Mouse (Mus musculus) adrenal gland, adult 2 months (tissue): ENCODE results near the gene Cntn1. TPM values are rescaled to one million over a fixed set of nuclear protein-coding genes. Genes with fewer than 3 reads are reported as not detected.
A peak's percentile ranks its signal among the peaks of the same experiment; 100 is the strongest.

Source experiments
- DNase-seq: peaks from one replicate; pipeline ENCODE4 v3.0.0; 2021
- polyA plus RNA-seq: library from polyadenylated mRNA; depleted of rRNA; stranded (reverse); fragments of >200 nt; gene quantifications from 2 replicates; pipeline ENCODE4 v1.2.3, GENCODE M21; 2012
- total RNA-seq, 2 experiments: library from RNA; stranded (reverse); gene quantifications; 2 replicates each; pipeline ENCODE4 v1.2.3; 2021

Cntn1 gene
- total and polyA plus RNA-seq, 3 experiments: 0.21 to 4.1 (median 2.7) TPM

DNA sequence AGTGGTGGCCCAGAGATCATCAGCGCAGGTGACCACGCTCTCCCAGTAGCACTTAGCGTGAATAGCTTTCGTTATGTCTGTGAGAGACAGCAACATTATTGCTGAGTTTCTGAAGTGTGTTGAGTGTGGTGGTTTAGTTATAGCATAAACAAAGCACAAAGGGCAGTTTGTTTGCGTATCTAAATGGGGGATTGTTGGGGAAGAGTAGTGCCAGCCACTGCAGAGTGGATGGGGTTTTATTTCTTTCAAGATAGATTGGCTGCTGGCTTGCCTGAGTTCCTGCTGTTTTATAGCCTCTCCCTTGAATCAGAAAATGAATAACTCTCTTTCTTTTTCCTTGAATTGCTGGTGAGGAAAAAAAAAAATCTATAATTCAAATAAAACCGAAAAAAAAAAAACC lies 86.1 kb downstream of the Cntn1 start:
- no peak for DNase-seq

DNA sequence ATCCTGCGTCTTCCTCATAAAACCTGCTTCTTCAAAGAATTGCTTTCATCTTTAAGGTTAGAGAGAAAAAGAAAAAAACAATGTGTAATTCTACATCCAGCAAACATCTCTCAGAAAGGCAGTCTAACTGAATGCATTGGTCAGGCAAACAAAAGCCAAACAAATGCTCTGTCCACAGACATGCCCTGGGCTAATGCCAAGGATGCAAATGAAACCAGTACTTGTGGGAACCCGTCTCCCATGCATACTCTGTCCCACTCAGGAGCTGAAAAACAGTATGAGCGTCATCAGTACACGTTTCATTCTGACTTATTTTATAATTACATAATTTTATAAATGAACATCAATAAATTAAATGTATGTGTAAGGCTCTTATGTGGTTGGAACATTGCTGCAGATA lies 91.0 kb downstream of the Cntn1 start:
- DNase-seq: no peak

DNA sequence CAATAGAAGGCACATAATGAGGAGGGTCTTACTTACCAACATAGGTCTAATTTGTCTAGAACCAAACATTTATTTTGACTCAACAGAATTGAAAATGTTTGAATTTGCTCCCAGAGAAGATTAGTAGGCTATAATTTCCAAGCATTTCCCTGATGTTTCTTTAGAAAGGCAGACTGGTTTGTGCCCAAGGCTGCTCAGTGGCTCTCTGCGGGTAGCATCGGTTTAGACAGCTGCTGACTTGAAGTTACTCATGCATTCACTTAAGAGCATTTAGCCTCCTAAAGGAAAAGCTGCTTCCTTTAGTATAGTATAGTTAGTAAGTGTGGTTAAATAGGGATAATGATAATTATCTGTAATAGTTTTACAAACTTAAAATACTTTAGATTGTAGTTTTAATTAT lies 104.0 kb downstream of the Cntn1 start:
- DNase-seq: no peak

DNA sequence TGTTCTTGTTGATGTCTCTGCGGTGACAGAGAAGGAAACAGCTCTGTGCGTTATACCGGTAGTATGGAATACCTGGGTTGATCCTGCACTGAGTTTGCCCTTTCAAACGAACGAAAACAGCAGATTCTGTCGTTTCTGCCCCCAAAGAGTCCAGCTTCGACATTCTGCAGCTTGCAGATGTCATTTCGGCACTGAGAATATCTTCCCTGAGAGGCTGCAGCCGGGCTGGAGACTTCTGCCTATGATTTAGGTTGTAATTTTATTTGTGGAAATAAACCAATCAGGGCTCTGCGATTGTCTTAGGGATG lies 109.8 kb downstream of the Cntn1 start:
- DNase-seq: no peak

DNA sequence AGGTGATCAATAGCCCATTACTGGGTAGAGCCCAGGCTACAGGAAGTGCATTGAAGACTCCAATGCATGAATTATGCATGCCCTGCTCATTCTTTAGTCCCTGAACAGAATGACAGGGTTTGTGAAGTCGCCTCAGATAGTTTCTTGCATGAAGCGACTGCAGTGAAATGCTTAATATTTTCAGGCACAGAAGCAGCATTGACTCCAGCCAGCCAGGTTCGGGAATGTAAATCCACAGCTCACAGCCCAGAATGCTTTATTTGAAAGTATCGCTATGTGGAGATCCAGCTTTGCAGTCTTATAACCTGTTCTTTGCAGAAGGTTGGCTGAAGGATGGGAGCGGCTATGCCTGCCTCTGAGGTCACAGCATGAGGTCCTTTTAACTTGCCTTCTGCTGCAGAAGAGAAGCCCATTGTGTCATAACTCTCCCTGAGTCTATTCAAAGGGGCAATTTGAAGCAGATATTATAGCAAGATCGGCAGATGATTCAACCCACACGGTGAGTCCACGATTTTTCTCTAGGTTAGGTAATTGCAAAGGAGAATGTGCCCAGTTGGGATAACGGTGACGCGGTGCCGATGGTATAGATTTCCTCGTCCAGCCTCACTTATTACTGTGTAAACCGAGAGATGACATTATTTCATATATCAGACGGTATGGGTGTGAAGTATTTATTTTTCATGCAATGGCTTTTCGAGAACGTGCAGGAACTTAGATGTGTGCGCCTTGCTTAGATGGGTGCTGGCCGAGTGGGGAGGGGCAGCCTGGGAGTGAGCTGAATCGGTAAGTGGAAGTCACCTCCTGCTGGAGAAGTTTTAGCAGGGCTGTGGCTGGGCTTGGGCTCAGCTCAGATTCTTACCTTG lies 110.4 kb downstream of the Cntn1 start:
- peak; percentile 7 for DNase-seq

- DNase-seq: no peak
Measured at GRCm38 (mm10) chr15:92162835-92163234, 111.9 kb downstream of the Cntn1 start.

- DNase-seq: peak; percentile 4
Measured at GRCm38 (mm10) chr15:92164127-92164526, 113.2 kb downstream of the Cntn1 start.

GRCm38 (mm10) chr15:92166266-92166665 lies 115.3 kb downstream of the Cntn1 start:
- no peak for DNase-seq

- no peak for DNase-seq
Measured at GRCm38 (mm10) chr15:92175739-92176138, 124.8 kb downstream of the Cntn1 start.

DNA sequence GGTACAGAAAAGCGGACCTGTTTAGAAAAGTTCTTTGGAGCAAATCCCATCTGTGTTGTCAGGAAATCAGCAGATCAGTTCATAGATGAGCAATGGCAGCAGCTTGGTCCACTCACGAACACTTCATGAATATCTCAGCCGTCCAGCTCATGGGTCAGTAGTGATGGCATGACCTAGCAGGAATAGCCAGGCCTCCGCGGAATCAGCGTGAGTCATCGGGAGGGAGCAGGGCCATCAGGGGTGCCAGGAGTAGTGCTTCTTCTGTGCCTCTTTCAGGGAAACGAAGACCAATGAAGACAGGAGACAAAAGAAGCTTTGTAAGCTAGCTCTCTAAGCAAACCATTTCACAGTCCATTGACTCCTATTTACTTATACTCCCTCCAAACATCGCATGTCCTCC lies 126.4 kb downstream of the Cntn1 start:
- peak; percentile 66 for DNase-seq

GRCm38 (mm10) chr15:92185484-92185883 lies 134.5 kb downstream of the Cntn1 start:
- DNase-seq: no peak

DNA sequence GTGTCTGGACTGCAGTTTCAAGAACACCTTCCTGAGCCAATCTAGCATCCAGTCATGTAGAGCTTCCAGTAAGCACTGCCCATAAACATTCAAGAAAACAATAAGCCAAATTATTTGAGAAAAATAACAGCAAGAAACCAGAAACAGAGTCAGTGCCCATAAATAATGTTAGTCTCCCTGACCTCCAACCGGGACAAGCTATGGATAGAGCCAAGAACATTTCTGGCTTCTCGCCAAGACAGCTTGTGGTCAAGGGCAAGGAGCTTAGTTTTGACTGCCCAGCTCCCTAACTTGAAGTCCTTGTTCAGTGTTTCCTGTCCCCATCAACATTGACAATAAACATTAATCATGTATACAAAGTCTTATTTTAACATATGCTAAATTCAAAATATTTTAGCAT lies 139.0 kb downstream of the Cntn1 start:
- peak; percentile 65 for DNase-seq

DNA sequence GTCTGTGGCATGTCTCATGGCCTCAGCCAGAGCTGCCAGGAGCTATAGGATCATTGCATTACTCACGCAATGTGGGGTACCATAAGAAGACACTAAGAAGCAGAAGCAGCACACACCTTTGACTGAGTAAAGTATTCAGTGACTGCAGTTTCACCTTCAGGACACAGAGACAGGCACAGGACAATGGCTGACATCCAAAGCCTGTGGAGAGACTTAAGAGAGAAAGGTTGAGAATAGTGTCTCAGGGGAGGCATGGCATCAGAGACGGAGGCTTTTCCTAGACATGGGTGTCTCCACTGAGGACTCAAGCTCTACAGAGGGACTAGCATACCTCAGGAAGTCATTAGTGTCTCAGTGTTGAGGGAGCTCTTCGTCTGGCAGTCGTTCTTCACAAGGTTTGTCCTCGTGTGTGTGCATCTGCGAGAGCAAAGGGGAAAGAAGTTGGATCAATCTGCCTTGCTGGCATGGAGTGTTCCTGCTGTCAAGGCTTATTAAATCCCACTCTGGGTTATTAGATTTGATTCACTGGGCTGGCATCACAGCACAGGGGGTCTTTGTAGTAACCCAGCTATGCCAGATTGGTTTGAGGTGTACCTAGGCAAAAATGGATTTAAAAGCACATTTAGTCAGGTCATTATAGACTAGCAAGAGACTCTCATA lies 149.5 kb downstream of the Cntn1 start:
- no peak for DNase-seq

DNA sequence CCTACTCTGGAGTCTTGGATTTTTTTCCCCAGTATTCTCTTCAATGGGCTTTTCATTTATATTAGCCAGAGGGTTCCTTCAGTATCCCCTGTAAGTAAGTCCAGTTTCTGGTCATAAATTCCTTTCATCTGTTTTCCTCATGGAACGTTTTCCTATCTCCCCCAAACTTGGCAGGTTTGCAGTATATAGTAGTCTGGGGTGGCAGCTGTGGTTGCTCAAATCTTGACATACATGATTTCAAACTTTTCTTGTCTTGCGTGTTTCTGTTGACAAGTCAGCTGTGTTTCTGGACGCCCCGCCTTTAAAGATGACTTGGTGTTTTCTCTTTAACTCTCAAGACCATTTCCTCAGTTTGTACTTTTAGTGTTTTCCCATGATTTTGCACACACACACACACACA lies 155.7 kb downstream of the Cntn1 start:
- DNase-seq: no peak

DNA sequence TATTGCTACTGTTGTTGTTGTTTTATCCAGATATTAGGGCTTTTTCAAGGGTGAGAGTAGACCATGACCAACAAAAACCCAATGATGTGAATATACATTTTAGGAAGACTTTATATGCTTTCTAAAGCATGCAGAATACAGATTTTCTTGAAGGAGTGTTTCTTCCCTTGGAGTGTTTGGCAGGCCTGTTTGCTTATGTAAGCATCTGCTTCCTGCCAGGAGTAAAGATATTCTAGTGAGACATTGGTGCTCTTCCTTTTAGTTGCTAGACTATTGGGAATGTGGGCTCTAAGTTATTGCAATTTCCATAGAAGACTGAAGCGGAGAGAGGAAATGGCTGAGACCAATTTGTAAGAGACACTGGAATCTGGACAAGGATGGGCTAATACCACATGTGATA lies 158.8 kb downstream of the Cntn1 start:
- no peak for DNase-seq

- DNase-seq: no peak
Measured at GRCm38 (mm10) chr15:92210486-92211235, 159.7 kb downstream of the Cntn1 start.

- peak; percentile 64 for DNase-seq
Measured at GRCm38 (mm10) chr15:92215841-92216240, 164.9 kb downstream of the Cntn1 start.

DNA sequence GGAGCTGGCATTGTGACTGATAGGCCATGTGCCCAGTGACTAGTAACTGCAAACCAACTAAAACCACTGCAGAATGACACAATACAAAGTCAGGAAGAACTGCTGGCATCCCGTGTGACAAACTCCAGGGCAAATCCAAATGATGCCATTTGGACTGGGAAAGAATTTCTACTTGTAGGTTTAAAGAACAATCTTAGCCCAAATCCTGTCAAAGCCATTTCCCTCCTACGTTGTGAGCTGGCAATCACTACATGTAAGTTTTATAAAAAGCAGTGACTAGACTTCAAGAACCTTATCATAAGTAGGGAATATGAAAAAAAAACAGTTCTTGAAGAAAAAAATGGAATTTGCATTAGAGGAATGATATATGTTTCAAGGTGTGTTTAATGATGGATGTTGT lies 170.5 kb downstream of the Cntn1 start:
- DNase-seq: no peak

GRCm38 (mm10) chr15:92231386-92231785 lies 180.4 kb downstream of the Cntn1 start:
- peak; percentile 9 for DNase-seq

DNA sequence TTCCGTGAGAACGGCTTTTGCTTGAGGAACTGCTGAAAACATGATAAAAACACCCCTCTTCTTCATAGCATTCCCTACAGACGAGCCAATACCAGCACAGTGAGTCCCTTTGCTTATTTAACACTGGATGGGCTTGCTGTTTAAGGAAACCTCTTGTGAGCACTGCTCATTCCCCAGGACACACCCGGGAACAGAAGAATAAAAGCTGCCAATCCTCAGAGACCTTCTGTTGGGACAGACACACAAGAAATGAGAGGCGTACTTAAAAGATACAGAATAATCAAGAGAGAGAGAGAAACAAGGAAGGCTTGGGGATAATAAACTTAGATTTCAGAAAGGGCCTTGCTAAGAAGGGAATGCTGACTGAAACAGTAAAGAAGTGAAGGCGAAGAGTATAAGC lies 184.9 kb downstream of the Cntn1 start:
- DNase-seq: no peak

GRCm38 (mm10) chr15:92264980-92265707 lies 214.2 kb downstream of the Cntn1 start:
- DNase-seq: peak; percentile 18

DNA sequence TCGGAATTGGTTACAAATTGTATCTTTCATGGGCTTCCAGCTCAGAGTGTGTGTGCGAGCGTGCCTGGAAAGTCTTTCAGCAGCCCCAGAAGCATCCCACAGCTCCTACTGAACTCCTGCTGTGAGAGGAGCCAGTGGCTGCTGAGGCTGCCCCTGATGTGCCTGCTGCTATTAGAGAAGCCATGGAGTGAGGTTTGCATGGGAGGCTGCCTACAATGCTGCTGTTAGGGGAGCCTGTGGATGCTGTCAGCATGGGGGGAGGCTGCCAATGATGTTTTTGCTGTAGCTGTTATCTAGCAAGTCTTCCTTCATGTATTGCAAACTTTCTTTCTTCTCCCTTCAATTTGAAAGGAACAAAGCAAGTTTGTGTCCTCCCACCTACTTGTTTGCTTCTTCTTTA lies 217.4 kb downstream of the Cntn1 start:
- no peak for DNase-seq
